Mouse (Mus musculus) A20 (cell line): ENCODE measurements around the gene Repin1.
A peak's percentile ranks its signal among the peaks of the same experiment; 100 is the strongest.

Experiments
- DNase-seq: peaks from one replicate; pipeline ENCODE4 v3.0.0-alpha.2; 2011; ENCODE audit warnings: low read depth, low spot score

Repin1 gene

DNA sequence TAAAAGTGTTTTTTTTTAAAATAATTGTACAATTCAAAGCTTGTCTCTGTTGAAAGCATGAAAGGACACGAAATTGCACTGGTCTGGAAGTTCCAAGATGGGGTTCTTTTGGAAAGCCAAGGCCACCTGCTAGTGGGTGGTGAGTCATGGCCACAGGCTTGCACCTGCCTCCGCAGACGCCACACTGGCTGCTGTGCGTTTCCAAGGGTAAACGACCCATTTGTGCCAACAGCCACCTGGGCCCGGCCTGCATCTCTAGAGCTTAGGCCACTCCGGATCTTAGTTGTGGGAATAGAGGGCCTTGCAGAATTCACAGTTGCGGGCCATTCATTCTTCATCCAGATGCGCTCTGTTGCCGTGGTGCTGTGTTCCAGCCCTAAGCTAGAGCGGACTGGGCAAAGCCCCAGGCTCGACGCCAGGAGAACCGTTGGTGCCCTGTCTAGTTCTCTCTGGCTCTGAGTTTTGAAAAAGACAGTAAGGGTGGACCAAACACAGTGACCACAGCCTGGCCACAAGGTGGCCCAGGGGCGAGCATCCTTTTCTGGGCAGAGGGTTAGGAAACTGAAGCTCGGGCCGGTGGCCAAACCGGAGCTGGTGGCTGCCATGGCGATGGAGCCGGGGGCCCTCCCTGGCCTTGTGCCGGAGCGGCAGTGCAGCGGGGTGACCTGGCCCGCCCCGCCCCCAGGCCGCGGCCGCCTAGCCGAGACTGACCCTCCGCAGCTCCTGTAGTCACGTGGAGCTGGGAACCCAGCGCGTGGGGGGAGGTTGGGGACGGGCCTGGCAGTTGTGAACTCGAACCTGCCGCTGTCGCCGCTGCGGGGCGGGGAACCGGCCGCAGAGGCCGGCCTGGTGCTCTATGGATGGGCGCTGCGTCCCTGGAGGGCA lies at the start of gene Repin1, which contains the start of gene Gm44965:
Gene Repin1, plus strand, starts transcription at position 726 of the 885 bp plus-strand sequence.
Gene Gm44965, plus strand, starts transcription at position 784 of the 885 bp plus-strand sequence.
- peak; percentile 86 for DNase-seq

DNA sequence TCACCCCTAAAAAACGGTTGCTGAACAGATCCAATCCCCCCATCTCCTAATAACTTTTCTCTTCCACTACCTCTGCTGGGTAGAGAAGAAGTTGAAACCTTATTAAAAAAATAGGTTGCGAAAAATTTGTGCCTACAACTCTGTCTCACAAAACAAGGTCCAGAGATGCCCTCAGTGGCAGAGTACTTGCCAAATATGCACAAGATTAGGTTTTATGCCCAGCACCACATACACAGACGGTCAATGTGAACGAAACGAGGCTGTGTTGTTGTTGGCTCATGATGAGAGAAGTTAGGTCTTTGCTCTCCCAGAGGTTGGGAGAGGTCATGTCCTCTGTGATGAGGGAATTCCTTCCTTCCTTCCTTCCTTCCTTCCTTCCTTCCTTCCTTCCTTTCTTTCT lies 48.4 kb upstream of the Repin1 start:
- DNase-seq = no peak

DNA sequence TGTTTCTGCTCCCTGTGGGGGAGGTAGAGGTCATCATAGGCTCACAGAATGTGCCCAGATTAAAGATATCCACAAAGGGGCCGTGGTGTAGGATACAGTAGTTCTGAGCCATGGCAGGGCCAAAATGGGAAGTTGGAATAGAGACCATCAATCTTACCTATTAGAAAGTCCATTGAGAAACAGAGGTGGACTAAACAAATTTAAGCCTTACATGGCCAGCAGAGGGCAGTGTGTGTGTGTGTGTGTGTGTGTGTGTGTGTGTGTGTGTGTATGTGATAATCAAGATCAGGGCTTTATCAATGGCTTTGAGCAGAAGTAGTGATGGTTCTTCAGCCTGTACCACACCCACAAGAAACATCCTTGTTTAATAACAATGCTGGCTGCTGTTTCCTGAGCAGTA lies 47.4 kb upstream of the Repin1 start:
- DNase-seq = peak; percentile 55

DNA sequence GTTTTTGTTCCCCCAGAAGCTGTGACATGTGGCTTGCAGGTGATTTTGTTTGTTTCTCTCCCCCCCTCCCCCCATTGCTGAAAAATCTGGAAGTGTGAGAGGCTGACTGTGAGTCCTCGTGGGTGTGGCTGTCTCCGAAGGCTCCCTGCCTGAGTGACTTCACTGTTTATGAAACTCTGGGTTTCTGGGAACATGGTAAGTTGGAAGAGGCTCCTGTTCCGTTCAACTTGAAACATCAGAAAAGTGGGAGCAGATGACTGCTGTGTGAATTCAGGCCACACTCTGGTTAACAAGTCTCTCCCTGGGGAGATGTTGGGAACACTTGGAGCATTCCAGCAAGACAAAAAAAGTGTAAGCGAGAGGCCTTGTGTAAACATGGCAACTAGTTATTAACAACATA lies 46.8 kb upstream of the Repin1 start:
- DNase-seq = no peak

DNA sequence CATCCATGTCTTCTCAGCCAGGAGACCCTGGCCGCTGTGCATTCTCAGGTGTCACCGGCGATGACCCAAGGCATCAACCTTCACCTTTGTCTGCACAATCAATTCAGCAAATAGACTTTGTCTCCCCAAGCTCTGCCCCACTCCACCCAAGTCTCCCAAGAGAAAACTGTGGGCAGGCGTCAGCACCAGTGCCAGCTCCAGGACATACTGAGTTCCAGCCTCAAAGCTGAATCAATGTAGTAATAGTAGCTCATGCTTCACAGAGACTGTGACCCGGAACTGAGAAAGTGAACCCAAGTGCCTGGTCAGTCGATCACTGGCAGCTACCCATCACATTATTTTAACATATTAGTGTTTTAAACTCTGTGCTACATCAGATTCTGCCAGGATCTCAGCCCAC lies 45.4 kb upstream of the Repin1 start:
- no peak for DNase-seq

DNA sequence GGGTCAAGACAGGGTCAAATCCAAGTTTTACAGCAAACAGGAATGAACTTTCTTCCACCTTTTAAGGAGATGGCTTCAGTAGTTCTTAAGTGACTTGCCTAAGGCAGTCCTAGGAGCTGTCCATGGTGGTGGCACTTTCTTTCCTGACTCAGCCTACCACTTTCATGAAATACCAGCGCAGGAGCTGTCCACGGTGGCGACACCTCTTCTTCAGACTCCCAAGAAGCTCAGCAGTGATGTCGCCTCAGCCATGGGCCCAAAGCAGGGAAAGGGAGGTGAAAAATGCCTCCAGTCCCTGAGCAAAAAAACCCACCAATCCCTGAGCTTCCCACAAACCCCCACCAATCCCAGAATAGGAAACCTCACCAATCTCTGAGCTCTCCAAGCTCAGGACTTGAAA lies 40.8 kb upstream of the Repin1 start:
- DNase-seq = peak; percentile 83

DNA sequence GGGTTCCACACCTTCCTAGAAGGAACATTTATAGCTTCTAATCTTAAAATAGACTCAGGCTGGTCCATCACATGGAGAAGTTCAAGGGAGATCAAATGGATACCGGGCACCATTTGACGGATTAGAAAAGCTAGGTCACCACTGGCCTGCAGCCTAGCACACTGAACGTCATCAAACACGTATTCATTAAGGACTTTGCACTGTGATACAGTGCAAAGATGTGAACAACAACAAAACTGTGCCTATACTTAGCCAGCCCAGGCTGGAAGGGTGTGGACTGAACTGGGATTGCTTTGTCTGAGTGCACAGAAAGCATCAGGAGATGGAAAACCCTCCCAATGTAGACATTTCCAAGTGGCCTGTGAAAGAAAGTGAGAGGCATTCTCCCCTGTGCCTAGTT lies 39.9 kb upstream of the Repin1 start:
- DNase-seq = no peak

DNA sequence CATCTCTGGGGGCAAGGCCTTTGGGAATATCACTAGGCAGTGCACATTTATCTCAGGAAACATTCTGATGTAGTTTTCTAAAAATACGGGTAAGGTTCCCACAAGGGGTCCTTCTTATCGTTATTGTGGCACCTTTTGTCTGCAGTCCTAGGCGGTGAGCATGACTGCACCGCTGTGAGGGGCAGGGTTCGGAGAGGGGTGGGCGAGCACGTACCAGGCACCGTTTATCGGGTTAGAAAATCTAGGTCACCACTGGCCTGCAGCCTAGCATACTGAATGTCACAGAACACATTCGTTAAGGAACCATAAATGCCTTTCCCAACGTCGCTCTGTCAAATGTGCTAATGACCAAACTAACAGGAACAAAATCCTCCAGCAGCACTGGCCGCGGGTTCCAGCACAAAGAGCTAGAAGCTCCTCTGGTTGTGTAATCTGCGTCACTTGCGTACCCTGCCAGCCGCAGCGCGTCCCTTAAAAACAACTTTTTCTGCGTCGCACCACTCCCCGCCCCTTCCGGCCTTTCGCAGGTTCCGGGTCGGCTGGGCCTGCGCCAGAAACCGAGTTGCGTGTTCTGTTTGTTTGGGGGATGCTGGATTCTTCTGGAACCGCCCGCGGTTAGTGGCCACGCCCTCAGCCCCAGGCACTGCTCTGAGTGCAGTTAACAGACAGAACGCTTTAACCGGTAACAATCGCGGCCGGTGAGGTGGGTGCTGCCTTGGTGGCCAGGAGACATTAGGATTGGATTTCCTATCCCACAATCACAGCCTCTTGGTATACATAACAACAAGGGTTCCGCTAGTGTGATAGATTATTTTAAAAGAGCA lies 39.2 kb upstream of the Repin1 start, which contains the start of gene Lrrc61:
Gene Lrrc61, plus strand, starts transcription at position 517 of the 824 bp plus-strand sequence.
- DNase-seq = peak; percentile 94

DNA sequence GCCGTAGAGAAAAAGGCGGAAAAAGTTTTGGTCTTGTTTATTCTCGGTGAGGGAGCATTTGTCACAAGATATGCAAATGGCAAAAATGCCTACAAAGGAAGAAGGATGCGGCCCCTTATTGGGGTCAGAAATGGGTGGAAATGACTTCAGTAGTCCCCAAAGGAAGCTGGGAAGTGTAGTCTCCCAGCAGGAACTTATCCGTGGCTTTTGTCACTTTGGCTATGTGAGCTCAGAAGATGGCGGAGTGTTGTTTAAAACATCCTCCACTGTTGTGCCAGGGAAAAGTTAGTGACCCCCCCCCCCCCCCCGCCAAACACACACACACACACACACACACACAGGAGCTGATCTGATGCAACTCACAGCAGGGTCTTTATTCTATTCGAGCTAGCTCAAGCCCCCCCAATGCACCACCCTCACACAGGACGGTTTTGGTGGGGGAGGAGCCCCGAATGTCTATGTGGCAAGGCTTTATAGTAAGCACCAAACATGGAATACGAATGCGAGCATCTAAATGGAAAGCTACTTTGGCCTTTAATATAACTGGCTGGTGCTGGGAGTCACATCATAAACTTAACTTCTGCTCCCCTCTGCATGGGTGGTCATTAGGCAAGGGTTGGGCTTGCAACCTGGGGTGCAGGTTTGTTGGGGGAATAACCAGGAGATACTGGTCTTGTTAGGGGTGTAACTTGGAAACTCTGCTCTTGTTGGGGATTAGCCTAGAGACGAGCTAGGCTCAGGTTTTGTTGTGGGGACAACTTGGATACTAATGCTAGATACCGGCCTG lies 38.4 kb upstream of the Repin1 start:
- DNase-seq = no peak

DNA sequence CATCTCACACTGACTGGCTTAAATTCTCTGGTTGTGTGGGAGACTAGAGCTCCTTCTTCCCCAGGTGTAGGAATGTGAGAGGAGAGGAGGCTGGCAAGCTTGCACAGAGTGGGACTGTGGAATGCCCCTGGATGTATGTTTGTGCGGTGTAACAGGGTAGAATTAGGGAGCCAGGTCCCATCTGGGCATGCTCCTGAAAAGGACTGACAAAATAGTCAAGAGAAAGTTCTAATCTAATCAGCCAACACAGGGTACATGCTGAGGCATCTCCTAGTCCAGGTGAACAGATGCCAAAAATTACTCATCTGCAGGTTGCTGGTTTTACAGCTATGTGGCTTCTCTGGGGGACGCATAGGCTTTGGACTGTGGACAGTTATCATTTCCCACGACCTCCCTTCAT lies 37.7 kb upstream of the Repin1 start:
- no peak for DNase-seq

DNA sequence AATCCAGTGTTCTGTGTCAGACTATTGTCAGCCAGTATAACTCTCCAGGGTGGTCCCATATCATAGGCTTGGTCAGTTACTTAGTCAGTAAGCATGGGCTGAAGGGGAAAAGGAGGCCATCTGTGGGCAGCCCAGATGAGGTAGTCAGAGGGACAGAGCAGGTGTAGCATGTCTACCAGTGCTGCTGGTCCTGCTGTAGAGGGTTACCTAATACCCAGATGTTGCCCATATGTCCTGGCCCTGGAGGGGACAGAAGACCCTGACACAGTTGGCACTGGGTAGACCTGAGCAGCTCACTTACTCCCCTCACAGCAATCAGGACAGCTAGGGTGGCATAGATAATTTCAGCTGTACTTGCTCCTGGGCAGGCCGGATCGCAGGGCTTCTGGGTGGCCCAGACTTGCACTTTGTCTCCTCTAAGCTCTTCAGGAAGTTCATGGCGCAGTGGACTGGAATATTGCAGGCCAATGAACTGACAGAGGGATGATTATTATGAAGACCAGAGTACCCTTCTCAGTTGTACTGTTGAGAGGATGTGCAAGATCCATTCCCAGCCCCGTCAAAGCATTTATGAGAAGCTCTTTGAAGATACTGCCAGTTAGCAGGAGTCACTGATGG lies 27.9 kb upstream of the Repin1 start:
- no peak for DNase-seq

DNA sequence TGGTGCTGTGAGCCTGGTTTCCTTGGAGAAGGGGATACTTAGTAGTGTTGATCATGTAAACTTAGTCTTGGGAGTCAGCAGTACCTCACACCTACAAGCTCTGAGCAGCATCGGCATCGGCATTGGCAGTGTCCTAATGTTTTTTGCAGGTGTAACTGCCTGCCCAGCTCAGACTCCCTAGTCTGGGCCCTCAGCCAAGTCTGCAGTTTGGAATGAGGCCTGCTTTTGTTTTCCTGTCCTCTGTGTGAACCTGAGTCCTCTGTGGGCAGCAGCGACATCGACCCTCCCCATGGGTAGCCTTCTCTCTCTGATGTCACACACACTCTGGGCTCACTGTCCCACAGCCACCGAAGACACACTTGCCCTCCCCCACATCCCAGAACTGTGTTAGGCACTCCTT lies 27.4 kb upstream of the Repin1 start:
- DNase-seq = no peak

DNA sequence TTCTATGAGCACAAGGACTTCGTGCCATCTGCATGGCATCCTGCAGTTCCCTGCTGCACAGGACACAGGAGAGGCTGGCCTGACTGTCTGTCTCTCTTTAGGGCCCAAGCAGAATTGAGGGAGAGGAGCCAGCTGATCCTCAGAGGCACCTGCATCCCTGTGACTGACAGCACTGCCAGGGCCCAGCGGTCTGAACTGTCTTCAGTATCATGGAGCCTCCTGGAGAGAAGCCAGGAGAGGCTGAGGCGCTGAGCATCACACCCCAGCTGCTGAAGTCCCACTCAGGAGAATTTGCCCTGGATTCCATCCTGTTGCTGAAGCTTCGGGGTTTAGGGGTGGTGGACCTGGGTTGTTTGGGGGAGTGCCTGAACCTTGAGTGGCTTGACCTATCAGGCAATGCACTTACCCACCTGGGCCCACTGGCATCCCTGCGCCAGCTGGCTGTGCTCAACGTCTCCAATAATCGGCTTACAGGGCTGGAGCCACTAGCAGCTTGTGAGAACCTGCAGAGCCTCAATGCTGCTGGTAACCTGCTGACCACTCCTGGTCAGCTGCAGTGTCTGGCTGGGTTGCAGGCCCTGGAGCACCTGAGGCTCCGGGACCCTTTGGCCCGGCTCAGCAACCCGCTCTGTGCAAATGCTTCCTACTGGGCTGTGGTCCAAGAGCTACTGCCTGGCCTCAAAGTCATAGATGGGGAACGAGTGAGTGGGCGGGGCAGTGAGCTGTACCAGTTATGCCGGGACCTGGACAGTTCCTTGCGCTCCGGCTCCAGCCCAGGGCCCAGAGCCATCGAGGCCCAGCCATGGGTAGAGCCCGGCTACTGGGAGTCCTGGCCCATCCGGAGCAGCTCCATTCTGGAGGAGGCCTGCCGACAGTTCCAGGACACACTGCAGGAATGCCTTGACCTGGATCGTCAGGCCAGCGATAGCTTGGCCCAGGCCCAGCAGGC lies 25.4 kb upstream of the Repin1 start:
- no peak for DNase-seq

DNA sequence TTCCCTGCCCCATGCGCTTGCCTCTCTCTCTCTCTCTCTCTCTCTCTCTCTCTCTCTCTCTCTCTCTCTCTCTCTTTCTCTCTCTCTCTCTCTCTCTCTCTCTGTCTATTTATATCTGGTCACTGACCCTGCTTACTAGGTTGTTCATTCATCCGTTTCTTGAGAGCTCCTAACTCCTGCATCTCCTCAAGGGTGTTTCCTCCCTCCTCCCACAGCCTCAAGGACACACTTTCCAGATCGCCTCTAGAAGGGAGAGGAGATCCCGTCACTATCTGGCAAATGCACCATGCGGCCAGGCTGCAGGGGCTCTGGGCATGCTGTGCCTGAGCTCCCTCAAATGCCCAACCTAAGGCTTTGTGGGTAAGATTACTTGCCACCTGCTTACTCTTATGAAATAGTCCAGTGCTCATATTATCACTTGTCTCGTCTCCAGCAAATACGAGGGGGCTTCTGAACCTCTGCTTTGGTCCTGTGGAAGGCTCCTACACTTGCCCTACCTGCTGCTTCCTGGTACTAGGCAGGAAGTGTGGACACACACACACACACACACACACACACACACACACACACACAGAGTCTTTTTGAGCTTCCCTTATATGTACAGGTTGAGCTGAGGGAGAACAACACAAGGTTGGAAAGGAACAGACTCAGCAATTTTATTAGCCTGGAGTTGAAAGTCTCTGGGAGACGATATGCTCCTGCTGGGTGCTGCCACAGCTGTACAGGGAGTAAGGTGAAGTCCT lies 24.4 kb upstream of the Repin1 start:
- no peak for DNase-seq

DNA sequence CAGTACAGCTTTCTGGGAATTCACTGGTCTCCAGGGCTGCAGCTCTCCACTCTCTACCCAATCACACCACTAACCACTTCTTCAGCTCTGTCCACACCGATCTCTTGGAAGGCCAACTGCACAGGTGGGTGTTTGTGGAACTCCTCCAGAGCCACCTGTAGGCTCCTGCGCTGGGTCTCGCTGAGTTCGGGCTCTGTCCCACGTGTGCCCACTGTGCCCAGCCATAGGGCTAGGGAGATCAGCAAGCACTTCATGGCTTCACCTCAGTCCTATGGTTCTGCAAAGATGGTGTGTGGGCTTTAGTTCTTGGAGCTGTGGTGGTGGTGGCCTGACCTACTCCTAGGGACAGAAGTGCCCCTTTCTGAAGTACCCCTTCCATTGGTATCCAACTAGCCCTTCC lies 21.7 kb upstream of the Repin1 start:
- no peak for DNase-seq

DNA sequence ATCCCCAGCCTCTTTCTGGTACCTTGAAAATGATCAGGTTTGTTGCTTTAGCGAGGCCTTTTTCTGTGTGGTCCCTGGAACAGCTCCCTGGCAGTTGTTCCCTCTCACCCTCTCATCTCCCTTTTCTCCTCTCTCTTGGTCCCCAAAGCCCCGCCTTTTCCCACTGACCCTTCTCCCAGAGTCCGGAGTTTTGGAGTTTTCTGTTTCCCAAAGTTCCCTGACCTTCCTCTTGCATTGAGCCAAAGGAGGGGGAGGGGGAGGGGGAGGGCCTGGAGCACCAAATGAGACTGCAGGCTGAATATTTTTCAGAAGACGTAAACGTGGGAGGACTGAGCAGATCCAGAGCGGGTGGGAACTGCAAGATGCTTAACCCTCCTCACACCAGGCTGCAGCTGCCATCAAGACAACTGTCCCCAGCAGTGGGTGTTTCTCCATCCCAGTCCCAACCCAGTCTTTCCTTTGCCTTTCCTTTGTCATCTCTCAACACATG lies 21.1 kb upstream of the Repin1 start, which contains the start of gene Rarres2:
Gene Rarres2, minus strand, starts transcription at position 218 of the 490 bp plus-strand sequence.
- DNase-seq = no peak

DNA sequence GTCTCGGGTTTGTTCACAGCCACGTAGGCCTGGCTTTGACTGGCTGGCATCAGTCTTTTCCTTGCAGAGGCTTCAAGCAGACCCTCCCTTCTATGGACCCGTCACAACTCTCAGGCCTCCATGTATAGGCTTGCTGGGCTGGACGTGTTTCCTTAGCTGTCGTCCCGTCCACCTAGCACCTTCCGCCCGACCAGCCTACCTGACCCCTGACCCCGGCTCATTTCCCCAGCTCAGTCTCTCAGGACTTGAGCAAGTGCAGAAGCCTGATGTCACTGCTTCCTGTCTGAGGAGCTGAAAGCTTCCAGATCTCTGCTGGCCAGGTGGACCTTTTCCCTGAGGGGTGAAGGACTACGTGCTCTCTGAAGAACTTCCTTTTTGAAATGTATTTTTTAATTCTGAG lies 20.4 kb upstream of the Repin1 start:
- no peak for DNase-seq

DNA sequence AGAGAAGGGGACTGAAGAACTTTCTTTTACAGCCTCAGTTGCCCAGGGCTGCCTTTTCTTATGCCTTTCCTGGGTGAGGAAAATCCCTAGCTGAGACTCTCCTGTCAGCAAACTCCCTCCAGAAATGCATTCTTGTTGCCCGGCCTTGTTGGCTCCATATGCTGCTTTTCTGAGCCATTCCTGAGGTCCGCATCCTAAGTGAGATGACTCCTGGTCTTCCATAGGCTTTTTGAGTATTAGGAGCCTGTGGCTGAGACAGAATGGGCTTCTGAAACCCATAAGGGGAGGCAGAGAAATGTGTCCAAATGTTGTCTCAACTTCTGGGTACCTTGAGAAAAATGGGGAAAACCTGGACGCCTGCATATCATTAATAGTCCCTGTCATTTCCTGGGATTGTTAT lies 19.7 kb upstream of the Repin1 start:
- no peak for DNase-seq

DNA sequence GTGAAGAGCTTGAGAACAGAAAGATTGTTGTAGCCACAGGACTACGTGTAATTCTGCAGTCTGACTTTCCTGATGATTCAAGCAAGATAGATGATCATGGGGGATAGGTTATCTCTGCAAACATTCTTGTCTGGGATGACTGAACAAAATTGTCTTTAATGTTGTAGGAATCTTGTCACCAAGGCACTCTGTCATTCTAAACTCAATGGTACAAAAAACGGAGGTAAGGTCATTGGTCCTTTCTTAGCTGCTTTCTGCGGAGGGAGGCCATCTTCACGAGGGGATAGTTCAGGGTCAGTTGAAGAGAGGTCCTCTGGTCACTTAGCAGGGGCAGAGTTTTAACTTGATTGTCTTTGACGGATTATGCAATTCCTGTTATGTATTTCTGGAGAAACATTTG lies 14.9 kb upstream of the Repin1 start:
- DNase-seq = no peak
